Mouse (Mus musculus) intestine, postnatal 0 days (tissue): ENCODE data around the gene Dock1. TPM values are rescaled to one million over a fixed set of nuclear protein-coding genes. Genes with fewer than 3 reads are reported as not detected.

Source experiments
- ATAC-seq: fragments of 200-750 bp; cut with Nextera tagmentation; 2 replicates; pipeline ENCODE4 v1.8.0; 2017; ENCODE audit warnings: mild to moderate bottlenecking, moderate TSS enrichment, moderate library complexity
- H3K27ac ChIP-seq: fragments of 300-500 bp; sonication (generic); 2 replicates; pipeline ENCODE4 v1.5.1; 2014; ENCODE audit warnings: mild to moderate bottlenecking, low read depth, low read length, moderate library complexity
- H3K27me3 ChIP-seq: fragments of 300-500 bp; sonication (generic); replicated peaks from 2 replicates; pipeline ENCODE4 v1.6.1; 2014; ENCODE audit warnings: low read length, mixed read lengths; ENCODE audit not compliant: control insufficient read depth, insufficient read depth
- H3K36me3 ChIP-seq: fragments of 300-500 bp; sonication (generic); 2 replicates; pipeline ENCODE4 v1.6.1; 2014; ENCODE audit warnings: mild to moderate bottlenecking, moderate library complexity; ENCODE audit not compliant: control insufficient read depth, insufficient read depth
- H3K4me1 ChIP-seq: fragments of 300-500 bp; sonication (generic); replicated peaks from 2 replicates; pipeline ENCODE4 v1.6.1; 2014; ENCODE audit warnings: antibody characterized with exemption, low read length, mixed read lengths; ENCODE audit not compliant: control insufficient read depth, insufficient read depth
- H3K4me2 ChIP-seq: fragments of 300-500 bp; sonication (generic); replicated peaks from 2 replicates; pipeline ENCODE4 v1.6.1; 2014; ENCODE audit warnings: low read depth, mild to moderate bottlenecking, moderate library complexity
- H3K4me3 ChIP-seq: fragments of 300-500 bp; sonication (generic); 2 replicates; pipeline ENCODE4 v1.5.1; 2014; ENCODE audit warnings: low read depth, low read length
- H3K9ac ChIP-seq: fragments of 300-500 bp; sonication (generic); 2 replicates; pipeline ENCODE4 v1.6.1; 2014; ENCODE audit warnings: mild to moderate bottlenecking, low read depth, low read length
- H3K9me3 ChIP-seq: fragments of 300-500 bp; sonication (generic); 2 replicates; pipeline ENCODE4 v1.6.1; 2016; ENCODE audit warnings: mixed run types; ENCODE audit not compliant: control insufficient read depth
- CTCF ChIP-seq: sonication (generic); IDR thresholded peaks from 2 replicates; pipeline ENCODE4 v1.5.1; 2016; ENCODE audit warnings: low read depth, mild to moderate bottlenecking, control low read depth, antibody characterized with exemption, moderate library complexity
- WGBS: fragments of 180-500 bp; shearing (Covaris S2); extraction: QIAGEN DNeasy Blood & Tissue Kit; methylation state at CpG from one replicate; pipeline ENCODE4 v1.1.7; 2014; 5-methylcytosine and 5-hydroxymethylcytosine counted together
- polyA plus RNA-seq: library from polyadenylated mRNA; unstranded; fragments of >200 nt; fragmentation: Nextera tagmentation; extraction: Ambion mirVana; gene quantifications from 2 replicates; pipeline ENCODE4 v1.2.1, GENCODE M21; 2015

Gene Dock1
- polyA plus RNA-seq, 1 experiment from 2014 or later: 8.7 TPM

DNA sequence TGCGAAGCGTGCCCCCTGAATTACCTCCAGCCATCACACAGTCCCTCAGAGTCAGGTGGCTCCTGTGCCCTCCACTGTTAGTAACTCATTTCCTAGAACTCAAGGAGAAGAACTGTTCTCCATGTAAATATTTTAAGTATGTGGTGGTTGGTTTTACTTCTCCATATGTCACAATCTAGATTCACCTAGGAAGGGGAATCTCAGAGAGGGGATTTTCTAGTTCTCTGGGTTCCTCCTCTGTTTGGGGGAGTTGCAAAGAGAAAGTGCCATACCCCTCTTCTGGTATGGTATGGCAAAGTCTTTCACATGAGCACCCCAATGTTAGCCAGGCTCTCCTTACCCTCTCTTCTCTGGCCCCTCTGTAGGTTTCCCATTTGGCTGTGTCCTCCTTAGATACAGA, 525.2 kb downstream of the Dock1 start:
- no peak for TF ChIP-seq CTCF
- no peak for ATAC-seq

GRCm38 (mm10) chr7:135196828-135197227, 526.4 kb downstream of the Dock1 start:
- H3K27ac ChIP-seq: no peak overlapping the region
- no peaks in the 10 kb centered on the region for H3K27me3 ChIP-seq
- no peak for TF ChIP-seq CTCF
- no peak for ATAC-seq
- H3K9ac ChIP-seq: no peak overlapping the region
- no peaks in the 10 kb centered on the region for H3K4me1 ChIP-seq
- no peak overlapping the region for H3K4me2 ChIP-seq
- H3K4me3 ChIP-seq: no peak overlapping the region
- no peaks in the 10 kb centered on the region for H3K9me3 ChIP-seq
- WGBS: 81% methylated on average over 10 of the region's 10 CpGs
- no peaks in the 10 kb centered on the region for H3K36me3 ChIP-seq

More for the DNA sequence above, 525.2 kb downstream of the Dock1 start:
- Histone ChIP-seq H3K9me3 (no peaks in the 10 kb centered on the region), H3K27me3 (no peaks in the 10 kb centered on the region), H3K9ac (no peak overlapping the region), H3K4me3 (no peak overlapping the region), H3K27ac (no peak overlapping the region), H3K4me1 (no peaks in the 10 kb centered on the region), H3K4me2 (no peak overlapping the region), H3K36me3 (no peaks in the 10 kb centered on the region)
- WGBS: 84% methylated on average over 2 of the region's 2 CpGs

DNA sequence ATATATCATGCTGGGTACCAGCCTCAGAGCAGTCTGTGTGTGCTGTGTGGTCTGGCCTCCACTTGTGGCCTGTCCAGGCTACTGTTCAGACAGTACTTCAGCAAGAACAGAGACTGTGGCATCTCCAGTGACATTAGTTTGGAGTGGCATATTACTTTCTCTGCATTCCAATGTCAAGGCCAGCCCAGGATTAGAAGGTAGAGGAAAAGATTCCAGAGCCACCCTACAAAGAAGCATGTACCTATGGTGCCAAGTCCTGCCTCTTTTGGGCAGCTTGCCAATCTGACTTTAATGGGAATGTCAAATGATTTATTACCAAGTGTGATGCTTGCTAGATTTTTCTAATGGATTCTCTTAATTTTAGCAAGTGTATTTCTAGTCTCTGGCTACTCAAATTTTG, 533.5 kb downstream of the Dock1 start:
- H3K4me1 ChIP-seq: no peaks in the 10 kb centered on the region
- H3K27ac ChIP-seq: no peak overlapping the region
- H3K4me3 ChIP-seq: no peak overlapping the region
- ATAC-seq: no peak
- no peak overlapping the region for H3K4me2 ChIP-seq
- H3K9me3 ChIP-seq: no peaks in the 10 kb centered on the region
- H3K36me3 ChIP-seq: no peaks in the 10 kb centered on the region
- no peak overlapping the region for H3K9ac ChIP-seq
- no peak for TF ChIP-seq CTCF
- H3K27me3 ChIP-seq: no peaks in the 10 kb centered on the region

- TF ChIP-seq CTCF: no peak
- WGBS: 81% methylated on average over 5 of the region's 5 CpGs
- H3K27ac ChIP-seq: no peak overlapping the region
Observed at GRCm38 (mm10) chr7:135205111-135205510, 534.7 kb downstream of the Dock1 start.

GRCm38 (mm10) chr7:135208947-135209567, 538.6 kb downstream of the Dock1 start:
- ATAC-seq: no peak
- no peak overlapping the region for H3K4me2 ChIP-seq
- H3K4me1 ChIP-seq: no peaks in the 10 kb centered on the region
- no peak overlapping the region for H3K4me3 ChIP-seq
- no peak overlapping the region for H3K9ac ChIP-seq
- WGBS: 90% methylated on average over 6 of the region's 6 CpGs
- no peaks in the 10 kb centered on the region for H3K36me3 ChIP-seq
- H3K27me3 ChIP-seq: no peaks in the 10 kb centered on the region
- no peak overlapping the region for H3K27ac ChIP-seq
- H3K9me3 ChIP-seq: no peaks in the 10 kb centered on the region
- TF ChIP-seq CTCF: no peak

More at GRCm38 (mm10) chr7:135205111-135205510, 534.7 kb downstream of the Dock1 start:
- Histone ChIP-seq H3K36me3 (no peaks in the 10 kb centered on the region), H3K4me1 (no peaks in the 10 kb centered on the region), H3K27me3 (no peaks in the 10 kb centered on the region), H3K9ac (no peak overlapping the region), H3K9me3 (no peaks in the 10 kb centered on the region), H3K4me3 (no peak overlapping the region), H3K4me2 (no peak overlapping the region)
- no peak for ATAC-seq

DNA sequence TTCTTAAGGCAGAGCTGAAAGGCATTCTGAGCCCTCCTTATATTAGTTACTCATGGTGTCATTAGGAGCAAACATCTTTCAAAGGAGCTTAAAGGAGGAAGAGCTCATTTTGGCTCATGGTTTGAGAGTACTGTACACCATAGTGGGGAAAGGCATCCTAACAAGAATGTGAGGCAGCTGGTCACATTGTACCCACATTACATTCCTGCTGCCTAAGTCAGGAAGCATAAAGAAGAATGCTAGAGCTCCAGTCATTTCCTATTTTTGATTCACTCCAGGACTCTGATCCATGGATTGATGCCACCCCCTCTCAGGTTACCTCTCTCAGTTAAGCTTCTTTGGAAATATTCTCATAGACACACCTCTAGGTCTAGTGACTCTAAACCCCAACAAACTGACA, 539.8 kb downstream of the Dock1 start:
- Histone ChIP-seq H3K36me3 (no peaks in the 10 kb centered on the region), H3K27ac (no peak overlapping the region), H3K9ac (no peak overlapping the region), H3K27me3 (no peaks in the 10 kb centered on the region), H3K4me3 (no peak overlapping the region), H3K4me2 (no peak overlapping the region), H3K4me1 (no peaks in the 10 kb centered on the region), H3K9me3 (no peaks in the 10 kb centered on the region)
- ATAC-seq: no peak
- no peak for TF ChIP-seq CTCF

GRCm38 (mm10) chr7:135210831-135211230, 540.4 kb downstream of the Dock1 start:
- H3K9me3 ChIP-seq: no peaks in the 10 kb centered on the region
- TF ChIP-seq CTCF: no peak
- H3K36me3 ChIP-seq: no peaks in the 10 kb centered on the region
- no peak overlapping the region for H3K9ac ChIP-seq
- H3K4me2 ChIP-seq: no peak overlapping the region
- WGBS: 78% methylated on average over 2 of the region's 2 CpGs
- no peaks in the 10 kb centered on the region for H3K4me1 ChIP-seq
- no peak overlapping the region for H3K27ac ChIP-seq
- no peaks in the 10 kb centered on the region for H3K27me3 ChIP-seq
- ATAC-seq: no peak
- H3K4me3 ChIP-seq: no peak overlapping the region
